Mouse (Mus musculus) kidney, adult 2 months (tissue): ENCODE data around the gene Casq2. TPM values are rescaled to one million over a fixed set of nuclear protein-coding genes. Genes with fewer than 3 reads are reported as not detected.
A peak's percentile ranks its signal among the peaks of the same experiment; 100 is the strongest.

Experiments used
- DNase-seq: peaks from one replicate; pipeline ENCODE4 v3.0.0; 2021
- H3K27ac ChIP-seq: fragments of 200-500 bp; 2 replicates; pipeline ENCODE4 v1.5.1; 2012; ENCODE audit warnings: low read depth, low read length, control low read depth, inconsistent platforms; ENCODE audit not compliant: insufficient read depth
- H3K27me3 ChIP-seq: fragments of 200-500 bp; replicated peaks from 2 replicates; pipeline ENCODE4 v1.6.1; 2012; ENCODE audit warnings: mild to moderate bottlenecking, moderate library complexity, low read length, inconsistent platforms; ENCODE audit not compliant: control insufficient read depth, insufficient read depth
- H3K36me3 ChIP-seq: fragments of 200-500 bp; 2 replicates; pipeline ENCODE4 v1.6.1; 2012; ENCODE audit warnings: mild to moderate bottlenecking, moderate library complexity, low read length, inconsistent platforms; ENCODE audit not compliant: control insufficient read depth, insufficient read depth
- H3K4me1 ChIP-seq: fragments of 200-500 bp; 2 replicates; pipeline ENCODE4 v1.6.1; 2011; ENCODE audit warnings: low read length; ENCODE audit not compliant: control insufficient read depth, insufficient read depth
- H3K4me3 ChIP-seq: fragments of 200-500 bp; 2 replicates; pipeline ENCODE4 v1.5.1; 2011; ENCODE audit warnings: mild to moderate bottlenecking, low read depth, low read length, control low read depth; ENCODE audit not compliant: insufficient read depth
- CTCF ChIP-seq: fragments of 200-500 bp; conservative IDR thresholded peaks from 2 replicates; pipeline ENCODE4 v1.5.1; 2011; ENCODE audit warnings: low read depth, mild to moderate bottlenecking, control low read depth, low read length, moderate library complexity, mixed read lengths; ENCODE audit not compliant: insufficient read depth, insufficient read length
- POLR2A ChIP-seq: fragments of 200-500 bp; IDR thresholded peaks from one replicate; pipeline ENCODE4 v1.6.1; 2011; ENCODE audit warnings: low read depth, low read length, control low read depth
- WGBS: fragments of 180-500 bp; shearing (Covaris S2); methylation state at CpG from one replicate; pipeline ENCODE4 v1.1.7; 2018; 5-methylcytosine and 5-hydroxymethylcytosine counted together
- polyA plus RNA-seq: library from polyadenylated mRNA; depleted of rRNA; stranded (reverse); fragments of >200 nt; gene quantifications from 2 replicates; pipeline ENCODE4 v1.2.3, GENCODE M21; 2012; rRNA removed

The Casq2 gene
- polyA plus RNA-seq, 1 experiment, result 2.1 TPM

GRCm38 (mm10) chr3:102192621-102193020 lies 106.4 kb downstream of the Casq2 start:
- no peaks in the 10 kb centered on the region; the same call in 1 of the 2 replicates for H3K36me3 ChIP-seq
- no peak overlapping the region for H3K27ac ChIP-seq

GRCm38 (mm10) chr3:102193488-102194290 lies 107.5 kb downstream of the Casq2 start:
- Histone ChIP-seq H3K4me3 (no peak overlapping the region), H3K27ac (0 out of 2 replicates have a peak overlapping the region, but pooled peaks have one; percentile 15), H3K27me3 (no peaks in the 10 kb centered on the region), H3K4me1 (peaks cover 12% of the 10 kb centered on the region), H3K36me3 (no peaks in the 10 kb centered on the region)
- WGBS, result 45% methylated on average over 20 of the region's 20 CpGs
- peak; percentile 57 for DNase-seq
- TF ChIP-seq CTCF, result no peak
- no peak for TF ChIP-seq POLR2A

More at GRCm38 (mm10) chr3:102192621-102193020, 106.4 kb downstream of the Casq2 start:
- peak; percentile 64 for DNase-seq
- Histone ChIP-seq H3K27me3 (no peaks in the 10 kb centered on the region), H3K4me3 (no peak overlapping the region), H3K4me1 (peaks cover 7% of the 10 kb centered on the region)
- 29% methylated on average over 2 of the region's 2 CpGs for WGBS
- TF ChIP-seq POLR2A, result no peak
- no peak for TF ChIP-seq CTCF

- DNase-seq, result no peak
- H3K27ac ChIP-seq, result no peak overlapping the region
These were observed 108.3 kb downstream of the Casq2 start for GRCm38 (mm10) chr3:102194291-102195051.

GRCm38 (mm10) chr3:102195762-102196161 lies 109.5 kb downstream of the Casq2 start:
- H3K27ac ChIP-seq, result no peak overlapping the region
- TF ChIP-seq POLR2A (no peak), CTCF (no peak)
- no peaks in the 10 kb centered on the region for H3K36me3 ChIP-seq
- no peak overlapping the region for H3K4me3 ChIP-seq
- peaks cover 28% of the 10 kb centered on the region for H3K4me1 ChIP-seq
- DNase-seq, result peak; percentile 47
- H3K27me3 ChIP-seq, result no peaks in the 10 kb centered on the region
- WGBS, result 31% methylated on average over 2 of the region's 2 CpGs

More at GRCm38 (mm10) chr3:102194291-102195051, 108.3 kb downstream of the Casq2 start:
- no peak overlapping the region for H3K4me3 ChIP-seq
- H3K36me3 ChIP-seq, result no peaks in the 10 kb centered on the region
- no peak for TF ChIP-seq CTCF
- no peak for TF ChIP-seq POLR2A
- peaks cover 17% of the 10 kb centered on the region for H3K4me1 ChIP-seq
- WGBS, result 58% methylated on average over 11 of the region's 11 CpGs
- no peaks in the 10 kb centered on the region for H3K27me3 ChIP-seq

Other genes with a start within 250 kb of the Casq2 start
- 1.8 TPM in 2 replicates for gene Mab21l3, start 237.5 kb upstream of the Casq2 start, polyA plus RNA-seq
- 2.4 and 2.7 TPM in 2 replicates for gene Slc22a15, start 162.0 kb upstream of the Casq2 start, polyA plus RNA-seq
- gene Nhlh2, start 76.3 kb upstream of the Casq2 start, polyA plus RNA-seq, result not detected in 2 replicates
- 31.1 and 34.6 TPM in 2 replicates for gene Vangl1, start 118.3 kb downstream of the Casq2 start, polyA plus RNA-seq